Mouse (Mus musculus) embryonic fibroblast, embryonic 13.5 days (primary cell): ENCODE data around the gene Pvr. TPM values are rescaled to one million over a fixed set of nuclear protein-coding genes. Genes with fewer than 3 reads are reported as not detected.

ENCODE experiments used
- H3K27ac ChIP-seq: 2 replicates; pipeline ENCODE4 v1.5.1; 2012; ENCODE audit warnings: low read length, control low read depth, inconsistent platforms; ENCODE audit not compliant: insufficient read depth
- H3K4me1 ChIP-seq: 2 replicates; pipeline ENCODE4 v1.6.1; 2011; ENCODE audit warnings: low read length; ENCODE audit not compliant: control insufficient read depth, insufficient read depth
- H3K4me3 ChIP-seq: 2 replicates; pipeline ENCODE4 v1.5.1; 2011; ENCODE audit warnings: mild to moderate bottlenecking, control low read depth, low read length; ENCODE audit not compliant: insufficient read depth
- CTCF ChIP-seq: IDR thresholded peaks from 2 replicates; pipeline ENCODE4 v1.5.1; 2011; ENCODE audit warnings: mild to moderate bottlenecking, control low read depth, low read length, moderate library complexity, borderline replicate concordance; ENCODE audit not compliant: insufficient read depth
- POLR2A ChIP-seq: IDR thresholded peaks from 2 replicates; pipeline ENCODE4 v1.6.1; 2011; ENCODE audit warnings: low read depth, mild to moderate bottlenecking, control low read depth, low read length, moderate library complexity
- polyA plus RNA-seq: library from polyadenylated mRNA; stranded (reverse); fragments of >200 nt; gene quantifications from 2 replicates; pipeline ENCODE4 v1.2.4, GENCODE M21; 2011; ENCODE audit warnings: low read depth; ENCODE audit not compliant: missing spikeins, insufficient read length

Pvr gene
- polyA plus RNA-seq, 1 experiment: 54.1 TPM

DNA sequence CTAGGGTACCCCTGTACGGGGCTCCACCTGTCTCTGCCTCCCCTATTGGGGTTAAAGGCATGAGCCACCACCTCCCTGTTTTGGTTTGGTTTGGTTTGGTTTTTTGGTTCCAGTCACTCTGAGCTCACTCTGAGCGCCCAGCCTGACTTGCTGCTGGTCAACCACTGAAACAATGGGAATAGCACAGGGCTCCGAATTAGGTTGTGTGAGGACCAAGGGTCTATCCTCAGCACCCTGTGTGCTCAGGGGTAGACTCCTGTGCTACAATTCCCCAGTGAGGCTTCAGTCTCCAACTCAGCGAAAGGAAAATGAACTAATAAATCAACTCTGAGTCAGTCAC, 824 bp downstream of the Pvr start:
- H3K27ac ChIP-seq: peak overlapping the region; percentile 53; the same call in 1 of the 2 replicates

DNA sequence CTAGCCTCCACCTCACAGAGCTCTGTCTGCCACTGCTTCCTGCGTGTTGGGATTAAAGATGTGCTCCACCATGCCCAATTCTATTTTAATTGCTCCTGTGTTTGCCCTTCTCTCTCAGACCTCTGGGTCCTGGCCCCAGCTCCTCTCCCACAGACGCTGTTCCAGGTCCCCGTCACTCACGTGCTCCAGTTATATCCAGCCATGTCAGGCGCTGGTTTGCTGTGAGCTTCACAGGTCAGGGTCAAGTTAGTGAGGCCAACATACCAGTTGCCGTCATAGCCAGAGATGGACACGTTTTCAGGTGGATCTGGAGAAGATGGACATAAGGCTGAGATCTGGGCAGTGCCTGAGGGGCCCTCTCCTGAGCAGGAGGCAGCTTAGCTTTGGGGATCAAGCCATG, 6.4 kb downstream of the Pvr start:
- H3K4me1 ChIP-seq: no peaks in the 10 kb centered on the region
- H3K4me3 ChIP-seq: no peak overlapping the region
- TF ChIP-seq POLR2A (no peak), CTCF (no peak)
- H3K27ac ChIP-seq: no peak overlapping the region

More for the DNA sequence above, 824 bp downstream of the Pvr start:
- no peak for TF ChIP-seq CTCF
- no peak for TF ChIP-seq POLR2A
- peak overlapping the region; percentile 80 for H3K4me3 ChIP-seq
- no peaks in the 10 kb centered on the region for H3K4me1 ChIP-seq

DNA sequence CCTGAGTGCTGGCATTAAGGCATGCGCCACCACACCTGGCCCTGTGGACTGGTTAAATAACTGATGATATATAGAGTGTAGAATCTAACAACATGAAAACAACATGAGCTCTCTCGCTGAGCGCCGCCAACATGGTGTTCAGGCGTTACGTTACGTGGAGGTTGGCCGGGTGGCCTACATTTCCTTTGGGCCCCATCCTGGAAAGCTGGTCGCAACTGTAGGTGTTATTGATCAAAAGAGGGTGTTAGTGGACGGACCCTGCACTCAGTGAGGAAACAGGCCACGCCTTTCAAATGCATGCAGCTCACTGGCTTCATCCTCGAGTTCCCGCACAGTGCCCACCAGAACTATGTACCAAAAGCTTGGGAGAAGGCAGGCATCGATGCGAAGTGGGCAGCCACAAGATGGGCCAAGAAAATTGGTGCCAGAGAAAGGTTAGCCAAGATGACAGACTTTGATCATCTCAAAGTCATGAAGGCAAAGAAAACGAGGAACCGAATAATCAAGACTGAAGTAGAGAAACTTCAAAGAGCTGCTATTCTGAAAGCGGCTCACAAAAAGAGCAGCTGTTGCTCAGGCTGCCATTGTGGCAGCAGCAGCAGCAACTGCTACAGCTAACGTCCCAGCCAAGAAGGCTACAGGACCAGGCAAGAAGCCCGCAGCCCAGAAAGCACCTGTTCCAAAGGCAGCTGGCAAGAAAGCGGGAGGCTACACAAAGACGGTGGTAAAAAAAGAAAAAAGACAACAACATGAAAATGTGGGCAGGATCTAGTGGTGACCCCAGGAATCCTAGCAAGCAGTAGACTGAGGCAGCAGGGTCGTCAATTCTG, 9.1 kb downstream of the Pvr start:
- H3K4me1 ChIP-seq: no peaks in the 10 kb centered on the region
- H3K27ac ChIP-seq: peak overlapping the region; percentile 24
- TF ChIP-seq CTCF (no peak), POLR2A (no peak)
- H3K4me3 ChIP-seq: no peak overlapping the region

DNA sequence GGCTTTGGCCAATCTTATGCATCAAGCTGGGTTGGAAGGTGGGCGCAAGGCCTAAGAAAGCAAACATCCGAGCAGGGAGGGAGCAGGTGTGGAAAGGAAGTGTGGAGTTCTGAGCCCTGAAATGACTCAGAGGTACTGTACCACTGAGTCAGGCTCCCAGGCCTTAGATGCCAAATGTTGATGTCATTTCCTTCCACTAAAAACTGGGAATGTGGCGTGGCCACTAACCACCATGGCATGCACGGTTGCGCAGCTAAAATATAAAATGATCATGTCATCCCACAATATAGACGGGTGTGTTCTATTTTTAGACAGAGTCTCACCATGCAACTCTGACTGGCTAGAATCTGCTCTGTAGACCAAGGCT, 9.7 kb downstream of the Pvr start:
- Histone ChIP-seq H3K4me3 (no peak overlapping the region), H3K27ac (peak overlapping the region; percentile 45), H3K4me1 (no peaks in the 10 kb centered on the region)
- no peak for TF ChIP-seq POLR2A
- no peak for TF ChIP-seq CTCF

DNA sequence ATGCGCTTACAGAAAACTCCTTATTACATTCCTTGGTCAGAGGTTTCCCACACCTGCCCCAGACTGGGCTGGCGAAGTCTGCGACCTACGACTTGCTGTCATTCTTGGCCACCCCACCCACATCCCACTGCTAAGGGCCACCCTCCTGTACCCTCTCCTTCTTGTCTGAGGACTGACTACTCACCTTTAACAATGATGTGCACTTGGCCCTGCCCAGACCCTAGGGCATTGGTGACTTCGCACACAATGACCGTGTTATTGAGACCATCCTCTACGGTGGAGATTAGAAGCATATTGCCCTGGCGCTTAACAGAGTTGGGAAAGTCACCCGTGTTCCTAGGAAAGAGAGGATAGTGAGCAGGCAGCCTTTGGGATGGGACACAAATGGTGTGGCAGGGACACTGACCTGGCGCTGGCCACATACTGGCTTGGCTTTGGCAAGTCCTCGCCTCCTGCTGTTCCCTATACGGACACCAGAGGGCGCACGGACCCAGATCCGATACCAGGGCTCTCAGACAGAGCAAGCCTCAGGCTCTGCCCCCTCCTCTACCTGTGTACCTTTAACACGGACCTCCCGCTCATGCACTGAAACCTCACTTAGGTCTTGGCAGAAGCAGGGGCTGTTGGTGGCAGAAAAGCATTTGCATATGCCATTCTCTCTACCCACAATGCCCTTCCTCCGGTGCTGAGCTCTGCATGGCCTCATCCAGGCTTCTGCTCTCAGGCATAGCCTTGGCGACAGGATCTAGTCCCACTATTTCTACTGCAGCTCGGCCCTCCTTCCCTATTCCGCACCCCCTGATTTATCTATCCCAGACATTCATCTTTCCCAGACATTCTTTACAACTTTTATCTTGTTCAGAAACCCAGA, 10.3 kb downstream of the Pvr start:
- TF ChIP-seq POLR2A: no peak
- TF ChIP-seq CTCF: peak; percentile 66; the same call in 1 of the 2 replicates
- no peak overlapping the region for H3K4me3 ChIP-seq
- no peaks in the 10 kb centered on the region for H3K4me1 ChIP-seq
- H3K27ac ChIP-seq: peak overlapping the region; percentile 45

DNA sequence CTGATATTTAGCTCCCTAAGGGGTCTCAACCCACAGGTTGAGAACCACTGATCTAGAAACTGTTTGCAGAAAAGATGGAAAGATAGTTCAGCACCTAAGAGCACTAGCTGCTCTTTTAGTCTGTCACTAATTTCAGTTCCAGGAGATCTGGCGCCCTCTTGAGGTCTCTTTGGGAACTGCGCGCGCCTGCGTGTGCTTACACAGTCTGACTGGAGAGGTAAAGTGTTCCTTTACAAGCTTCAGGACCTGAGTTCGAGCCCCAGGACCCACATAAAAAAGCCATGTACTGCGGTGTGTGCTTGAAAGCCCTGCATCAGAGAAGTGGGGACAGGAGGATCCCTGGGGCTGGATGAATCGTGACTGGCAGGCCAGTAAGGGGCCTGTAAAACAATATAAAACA, 31.1 kb downstream of the Pvr start:
- Histone ChIP-seq H3K4me3 (no peak overlapping the region), H3K4me1 (no peaks in the 10 kb centered on the region), H3K27ac (no peak overlapping the region)
- TF ChIP-seq CTCF (0 out of 2 replicates have a peak, but pooled peaks have one; percentile 22), POLR2A (no peak)

DNA sequence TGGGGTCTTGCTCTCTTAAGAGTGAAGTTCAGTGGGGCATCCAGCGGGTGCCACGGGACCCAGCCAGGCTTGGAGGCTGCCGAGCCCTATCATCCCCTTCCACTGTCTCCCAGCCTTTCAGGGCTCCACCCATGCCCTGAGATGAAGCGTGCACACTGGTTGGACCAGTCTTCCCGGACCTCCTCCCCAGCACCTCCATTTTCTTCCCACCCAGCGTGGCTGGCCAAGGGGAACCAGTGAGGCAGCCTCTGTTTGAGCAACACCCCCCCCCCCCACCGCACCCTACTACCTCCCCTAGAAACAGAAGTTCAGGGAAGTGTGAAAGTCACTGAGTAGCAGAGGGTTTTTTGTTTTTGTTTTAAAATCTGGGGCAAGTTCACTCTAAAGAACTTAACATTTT, 33.1 kb downstream of the Pvr start, which contains the start of gene Ceacam19:
TSS of gene Ceacam19 (minus strand) at position 117 of the 400 bp plus-strand sequence.
- no peak within 1 kb of the TSS for H3K27ac ChIP-seq
- no peak for TF ChIP-seq POLR2A
- no peak for TF ChIP-seq CTCF
- no peak within 1 kb of the TSS for H3K4me3 ChIP-seq
- no peaks in the 10 kb centered on the region for H3K4me1 ChIP-seq

DNA sequence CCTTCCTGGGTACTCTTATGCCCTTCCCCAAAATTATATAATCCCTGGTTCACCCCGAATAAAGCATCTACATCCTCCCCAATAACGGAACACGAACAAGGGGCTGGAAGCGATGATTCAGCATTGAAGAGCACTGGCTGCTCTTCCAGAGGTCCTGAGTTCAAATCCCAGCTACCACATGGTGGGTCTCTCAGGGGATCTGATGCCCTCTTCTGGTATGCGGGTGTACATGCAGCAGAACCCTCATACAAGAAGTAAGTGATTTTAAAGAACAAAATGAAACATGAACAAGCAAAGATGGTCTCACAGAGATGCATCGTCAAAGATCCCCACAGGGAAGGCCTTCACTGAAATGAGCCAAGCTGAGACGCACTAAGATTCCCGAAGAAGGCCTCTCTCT, 40.2 kb downstream of the Pvr start:
- TF ChIP-seq CTCF: no peak
- Histone ChIP-seq H3K4me1 (no peaks in the 10 kb centered on the region), H3K4me3 (no peak overlapping the region), H3K27ac (no peak overlapping the region)

DNA sequence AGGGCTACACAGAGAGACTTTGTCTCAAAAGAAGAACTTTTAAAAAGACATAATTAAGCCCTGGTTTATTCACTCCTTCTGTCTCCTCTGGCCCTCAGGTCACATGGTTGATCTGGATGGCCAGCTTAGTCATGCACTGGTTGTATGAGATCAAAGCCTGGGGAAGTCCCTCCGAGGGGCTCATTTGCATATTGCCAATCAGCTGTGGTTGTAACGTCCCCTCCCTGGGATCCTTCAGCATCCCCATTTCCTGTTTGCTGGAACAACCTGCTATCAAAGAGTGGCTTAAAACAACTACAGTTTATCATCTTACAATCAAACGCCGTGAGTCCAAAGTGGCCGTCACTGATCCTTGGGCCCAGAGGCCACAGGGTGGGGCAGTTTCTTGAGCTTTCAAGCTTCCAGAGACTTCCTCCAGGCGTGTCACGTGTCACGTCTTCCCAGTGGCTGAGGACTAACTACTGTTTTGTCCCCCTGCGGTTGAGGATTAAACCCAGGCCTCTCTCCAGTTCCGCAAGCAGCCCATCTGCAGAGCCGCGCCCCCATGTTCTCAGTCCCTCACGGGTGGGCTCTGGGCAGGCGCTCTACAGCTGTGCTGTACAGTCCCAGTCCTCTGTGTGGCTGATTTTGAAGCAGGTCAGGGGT, 44.1 kb downstream of the Pvr start:
- Histone ChIP-seq H3K4me1 (no peaks in the 10 kb centered on the region), H3K27ac (no peak overlapping the region), H3K4me3 (no peak overlapping the region)
- TF ChIP-seq POLR2A (no peak), CTCF (no peak)
